Mouse (Mus musculus): ENCODE measurements at regions not wholly inside any gene's neighbourhood (a gene's known extent, or its start where the extent isn't known, plus 50 kb on each side); places are given as distances from the start of the nearest gene placed in this dataset.

DNA sequence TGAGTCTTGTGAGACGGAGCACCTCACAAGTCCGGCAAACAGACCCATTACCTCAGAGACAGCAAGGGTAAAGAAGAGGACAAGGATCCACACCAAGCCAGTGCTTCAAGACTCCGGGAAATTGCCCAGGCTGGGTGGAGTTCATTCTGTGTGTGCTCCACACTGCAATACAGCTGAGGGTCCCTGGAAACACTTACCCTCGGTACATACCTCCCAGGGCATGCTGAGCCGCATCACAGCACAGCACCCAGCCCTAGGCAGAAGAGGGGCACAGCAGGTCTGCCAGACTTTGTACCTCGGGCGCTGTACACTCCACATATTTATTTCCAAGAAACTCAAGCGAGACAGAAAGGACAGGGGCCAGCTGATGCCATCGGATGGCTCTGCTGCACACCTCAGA lies 54.5 kb upstream of the Cmc1 start:
- TF ChIP-seq POLR2A (IDR thresholded peaks at IDR 0.05; ENCODE audit: borderline replicate concordance, control insufficient read depth, low read depth, low read length) (no peak), CTCF (IDR thresholded peaks at IDR 0.05; ENCODE audit: control insufficient read depth, insufficient read depth, low read length) (no peak)
- Histone ChIP-seq H3K4me3 (replicated peaks; ENCODE audit: control insufficient read depth, low read depth, low read length) (no peak overlapping the region), H3K4me1 (ENCODE audit: control insufficient read depth, insufficient read depth, low read length) (no peaks in the 10 kb centered on the region; the same call in 1 of the 2 replicates), H3K27ac (ENCODE audit: control insufficient read depth, insufficient read depth, low read depth, low read length, poor library complexity) (no peak overlapping the region)
- 85% methylated on average over 9 of the region's 9 CpGs for WGBS

DNA sequence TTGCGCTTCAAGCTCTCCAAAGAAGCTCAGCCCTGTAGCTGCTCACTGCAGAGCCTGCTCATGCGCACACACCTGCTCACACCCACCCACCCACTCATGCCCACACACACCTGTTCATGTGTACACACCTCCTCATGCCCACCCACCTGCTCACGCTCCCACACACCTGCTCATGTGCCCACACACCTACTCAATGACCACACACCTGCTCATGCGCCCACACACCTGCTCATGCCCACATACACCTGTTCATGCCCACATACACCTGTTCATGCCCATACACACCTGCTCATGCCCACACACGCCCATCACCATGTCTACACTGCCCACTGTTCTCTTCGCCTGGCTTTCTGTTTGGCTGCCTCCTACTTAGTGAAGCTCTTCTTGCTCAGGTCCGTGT lies 56.5 kb upstream of the Cmc1 start:
- Histone ChIP-seq H3K4me3 (replicated peaks; ENCODE audit: control insufficient read depth, low read depth, low read length) (no peak overlapping the region), H3K27ac (ENCODE audit: control insufficient read depth, insufficient read depth, low read depth, low read length, poor library complexity) (no peak overlapping the region), H3K4me1 (ENCODE audit: control insufficient read depth, insufficient read depth, low read length) (no peaks in the 10 kb centered on the region; the same call in 1 of the 2 replicates)
- WGBS, result 81% methylated on average over 7 of the region's 7 CpGs
- no peak for TF ChIP-seq POLR2A (IDR thresholded peaks at IDR 0.05; ENCODE audit: borderline replicate concordance, control insufficient read depth, low read depth, low read length)
- TF ChIP-seq CTCF (IDR thresholded peaks at IDR 0.05; ENCODE audit: control insufficient read depth, insufficient read depth, low read length), result no peak

DNA sequence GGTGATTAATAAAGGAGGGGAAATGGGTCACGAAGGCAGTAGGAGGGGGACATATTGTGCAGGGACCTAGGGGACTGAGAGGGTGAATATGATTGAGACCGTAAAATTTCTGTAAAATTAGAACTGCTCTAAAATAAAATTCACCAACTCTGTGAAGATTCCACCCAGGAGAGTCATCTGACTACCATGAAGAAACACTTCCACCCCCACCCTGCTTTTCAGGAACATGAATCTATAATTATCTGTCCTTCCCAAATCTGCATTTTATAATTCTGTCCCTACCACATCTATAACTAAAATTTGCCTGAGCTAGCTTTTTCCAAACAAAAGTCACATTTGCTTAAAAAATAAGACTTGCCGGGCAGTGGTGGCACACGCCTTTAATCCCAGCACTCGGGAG lies 69.7 kb upstream of the Cmc1 start:
- Histone ChIP-seq H3K4me3 (replicated peaks; ENCODE audit: control insufficient read depth, low read depth, low read length) (no peak overlapping the region), H3K4me1 (ENCODE audit: control insufficient read depth, insufficient read depth, low read length) (no peaks in the 10 kb centered on the region), H3K27ac (ENCODE audit: control insufficient read depth, insufficient read depth, low read depth, low read length, poor library complexity) (no peak overlapping the region)
- 92% methylated on average over 5 of the region's 5 CpGs for WGBS
- TF ChIP-seq POLR2A (IDR thresholded peaks at IDR 0.05; ENCODE audit: borderline replicate concordance, control insufficient read depth, low read depth, low read length) (no peak), CTCF (IDR thresholded peaks at IDR 0.05; ENCODE audit: control insufficient read depth, insufficient read depth, low read length) (no peak)

DNA sequence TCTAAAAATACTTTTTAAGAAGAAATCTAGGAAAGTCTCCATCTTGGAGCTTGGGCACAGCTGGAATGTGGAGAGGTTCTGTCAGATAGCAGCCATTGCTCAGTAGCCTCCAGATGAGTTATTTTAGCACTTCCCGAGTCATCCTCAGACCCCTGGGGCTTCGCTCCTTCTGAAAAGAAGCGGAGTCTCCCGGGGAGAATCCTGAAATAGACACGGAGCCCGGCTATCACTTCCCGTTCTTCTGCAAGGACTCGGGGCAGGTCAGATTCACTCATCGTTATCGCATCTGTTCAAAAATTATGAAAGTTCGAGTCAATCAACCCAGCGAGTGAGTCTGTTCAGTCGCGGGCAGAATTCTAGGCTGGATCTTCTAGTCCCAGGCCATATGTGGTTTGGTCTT lies 71.2 kb upstream of the Cmc1 start:
- WGBS, result 83% methylated on average over 14 of the region's 14 CpGs
- no peak overlapping the region for H3K4me3 ChIP-seq (replicated peaks; ENCODE audit: control insufficient read depth, low read depth, low read length)
- H3K4me1 ChIP-seq (ENCODE audit: control insufficient read depth, insufficient read depth, low read length), result no peaks in the 10 kb centered on the region
- no peak overlapping the region for H3K27ac ChIP-seq (ENCODE audit: control insufficient read depth, insufficient read depth, low read depth, low read length, poor library complexity)
- TF ChIP-seq POLR2A (IDR thresholded peaks at IDR 0.05; ENCODE audit: borderline replicate concordance, control insufficient read depth, low read depth, low read length) (no peak), CTCF (IDR thresholded peaks at IDR 0.05; ENCODE audit: control insufficient read depth, insufficient read depth, low read length) (no peak)

DNA sequence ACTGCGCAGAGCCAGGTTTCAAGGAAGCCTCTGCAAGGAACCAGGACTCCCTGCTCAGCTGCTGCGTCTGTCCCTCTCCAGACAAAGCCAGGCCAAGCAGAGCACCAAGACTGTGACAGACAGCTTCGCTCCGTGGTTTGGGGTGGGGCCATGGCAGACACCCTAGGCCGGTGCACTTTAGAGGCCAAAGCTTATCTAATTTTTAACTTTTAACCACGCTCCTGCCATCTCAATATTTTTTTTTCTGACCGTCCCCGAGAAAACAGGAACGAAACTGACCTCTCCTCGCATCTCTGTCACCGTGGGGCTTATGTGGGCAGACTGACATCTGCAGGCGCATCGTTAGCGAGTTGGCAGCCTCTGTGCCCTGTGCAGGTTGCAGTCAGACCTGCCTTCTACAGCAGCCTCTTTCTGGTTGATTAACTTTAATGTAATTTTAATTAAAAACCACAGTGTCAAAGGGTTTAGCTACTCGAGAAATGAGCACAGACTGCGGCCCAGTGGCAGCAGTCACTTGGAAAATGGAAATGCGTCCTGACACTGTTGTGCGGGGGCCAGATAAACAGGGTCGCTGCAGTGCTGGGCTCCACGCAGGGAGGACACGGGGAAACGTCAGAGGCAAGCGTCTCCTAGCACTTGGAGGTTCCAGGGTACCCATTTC lies 77.6 kb upstream of the Cmc1 start:
- TF ChIP-seq POLR2A (IDR thresholded peaks at IDR 0.05; ENCODE audit: borderline replicate concordance, control insufficient read depth, low read depth, low read length) (no peak), CTCF (IDR thresholded peaks at IDR 0.05; ENCODE audit: control insufficient read depth, insufficient read depth, low read length) (no peak)
- WGBS, result 45% methylated on average over 23 of the region's 23 CpGs
- Histone ChIP-seq H3K27ac (ENCODE audit: control insufficient read depth, insufficient read depth, low read depth, low read length, poor library complexity) (no peak overlapping the region), H3K4me1 (ENCODE audit: control insufficient read depth, insufficient read depth, low read length) (no peaks in the 10 kb centered on the region), H3K4me3 (replicated peaks; ENCODE audit: control insufficient read depth, low read depth, low read length) (no peak overlapping the region)

DNA sequence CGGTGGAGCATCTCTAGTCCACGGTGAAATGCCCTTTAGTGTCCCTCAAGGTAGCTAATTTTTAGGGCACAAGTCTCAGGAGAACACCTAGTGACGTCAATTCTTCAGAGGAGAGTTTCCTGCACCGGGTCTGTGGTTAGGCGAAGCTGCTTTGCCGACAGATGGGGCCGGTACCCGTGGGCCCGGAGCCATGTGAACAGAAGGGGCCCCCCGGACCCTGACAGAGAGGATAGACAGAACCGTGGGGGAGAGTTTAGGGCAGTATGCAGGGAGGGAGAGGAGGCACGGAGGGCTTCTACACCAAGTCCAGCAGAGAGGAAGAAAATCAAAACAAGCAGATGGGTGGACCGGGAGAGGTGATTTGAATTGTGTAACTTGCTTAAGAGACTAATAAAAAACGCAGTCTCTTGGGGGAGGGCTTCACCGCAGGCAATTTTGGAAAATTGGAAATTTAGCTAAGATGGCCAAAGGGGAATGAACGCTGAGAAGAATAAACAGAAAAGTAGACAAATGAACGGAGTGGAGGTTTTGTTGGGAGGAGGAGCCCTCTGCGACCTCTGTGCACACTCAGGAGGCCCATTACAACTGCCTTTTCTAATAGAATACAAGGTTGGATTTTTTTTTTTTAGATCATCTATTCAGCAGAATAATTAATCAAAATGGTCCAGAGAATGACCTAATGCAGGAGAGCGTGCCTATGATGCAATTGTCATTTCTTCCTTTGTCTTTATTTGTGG lies 78.9 kb upstream of the Cmc1 start:
- no peak overlapping the region for H3K27ac ChIP-seq (ENCODE audit: control insufficient read depth, insufficient read depth, low read depth, low read length, poor library complexity)
- 56% methylated on average over 19 of the region's 19 CpGs for WGBS
- H3K4me3 ChIP-seq (replicated peaks; ENCODE audit: control insufficient read depth, low read depth, low read length), result no peak overlapping the region
- TF ChIP-seq CTCF (IDR thresholded peaks at IDR 0.05; ENCODE audit: control insufficient read depth, insufficient read depth, low read length), result no peak
- no peak for TF ChIP-seq POLR2A (IDR thresholded peaks at IDR 0.05; ENCODE audit: borderline replicate concordance, control insufficient read depth, low read depth, low read length)
- H3K4me1 ChIP-seq (ENCODE audit: control insufficient read depth, insufficient read depth, low read length), result no peaks in the 10 kb centered on the region

DNA sequence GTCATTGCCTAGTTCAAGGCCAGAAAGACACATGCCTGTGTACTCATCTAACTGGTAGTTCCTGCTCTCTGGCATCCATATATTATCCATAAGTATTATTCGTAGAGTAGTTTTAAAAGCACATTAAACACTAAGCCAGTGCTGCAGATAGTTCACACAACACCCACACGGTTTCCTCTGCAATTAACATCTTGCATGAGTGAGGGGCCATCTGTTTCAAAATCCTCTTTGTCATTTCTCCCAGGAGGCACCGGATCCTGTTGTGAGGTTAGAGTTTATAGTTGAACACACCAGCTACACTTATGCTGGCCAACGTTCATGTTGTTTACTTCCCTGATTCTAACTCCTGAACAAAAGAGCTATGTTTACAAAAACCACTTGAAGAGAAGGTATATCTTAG lies 90.7 kb upstream of the Cmc1 start:
- 68% methylated on average over 4 of the region's 4 CpGs for WGBS
- Histone ChIP-seq H3K4me1 (ENCODE audit: control insufficient read depth, insufficient read depth, low read length) (no peaks in the 10 kb centered on the region), H3K27ac (ENCODE audit: control insufficient read depth, insufficient read depth, low read depth, low read length, poor library complexity) (no peak overlapping the region), H3K4me3 (replicated peaks; ENCODE audit: control insufficient read depth, low read depth, low read length) (no peak overlapping the region)
- no peak for TF ChIP-seq POLR2A (IDR thresholded peaks at IDR 0.05; ENCODE audit: borderline replicate concordance, control insufficient read depth, low read depth, low read length)
- TF ChIP-seq CTCF (IDR thresholded peaks at IDR 0.05; ENCODE audit: control insufficient read depth, insufficient read depth, low read length), result no peak

DNA sequence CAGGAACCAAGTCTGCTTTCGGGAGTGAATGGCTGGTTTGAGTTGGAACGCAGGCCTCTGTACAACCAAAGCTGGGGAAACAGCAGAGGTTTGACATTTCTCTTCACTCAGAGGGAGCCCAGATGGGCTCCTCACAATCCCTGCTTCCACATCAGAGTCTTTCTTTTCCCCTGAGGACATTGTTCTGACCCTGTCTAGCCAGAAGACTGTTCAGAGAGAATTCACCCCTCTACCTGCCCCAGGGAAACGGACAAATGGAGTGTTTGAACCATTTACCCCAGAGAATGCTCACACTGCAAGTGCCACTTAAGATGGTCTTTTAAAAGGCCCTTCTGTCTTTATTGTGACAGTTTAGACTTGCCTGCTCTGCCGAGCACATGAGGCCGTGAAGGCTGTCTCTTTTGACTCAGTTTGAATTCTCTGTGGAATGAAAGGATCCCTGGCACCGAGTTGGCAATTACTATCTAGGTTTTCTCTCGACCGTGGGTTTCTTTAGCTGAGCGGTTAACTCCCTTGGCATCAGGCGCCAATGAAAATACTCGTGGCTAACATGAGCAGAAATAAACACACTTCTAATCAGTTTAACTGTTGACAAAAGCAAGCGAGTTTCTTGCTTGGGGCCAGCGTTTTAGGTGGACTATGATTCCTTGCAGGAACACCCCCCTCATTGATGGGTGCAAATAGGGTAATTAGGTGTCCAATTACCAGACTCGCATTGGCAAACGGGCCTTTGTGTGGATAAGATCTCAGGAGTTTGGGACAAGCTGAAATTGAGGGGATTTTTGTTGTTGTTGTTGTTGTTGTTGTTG lies 97.0 kb upstream of the Cmc1 start:
- Histone ChIP-seq H3K4me3 (replicated peaks; ENCODE audit: control insufficient read depth, low read depth, low read length) (no peak overlapping the region), H3K4me1 (ENCODE audit: control insufficient read depth, insufficient read depth, low read length) (no peaks in the 10 kb centered on the region), H3K27ac (ENCODE audit: control insufficient read depth, insufficient read depth, low read depth, low read length, poor library complexity) (no peak overlapping the region)
- WGBS, result 62% methylated on average over 15 of the region's 15 CpGs
- no peak for TF ChIP-seq CTCF (IDR thresholded peaks at IDR 0.05; ENCODE audit: control insufficient read depth, insufficient read depth, low read length)
- TF ChIP-seq POLR2A (IDR thresholded peaks at IDR 0.05; ENCODE audit: borderline replicate concordance, control insufficient read depth, low read depth, low read length), result no peak

Data from bone marrow, adult 2 months (tissue).